25 mouse cellular contexts compared by ENCODE assay signal in the genomic region with DNA sequence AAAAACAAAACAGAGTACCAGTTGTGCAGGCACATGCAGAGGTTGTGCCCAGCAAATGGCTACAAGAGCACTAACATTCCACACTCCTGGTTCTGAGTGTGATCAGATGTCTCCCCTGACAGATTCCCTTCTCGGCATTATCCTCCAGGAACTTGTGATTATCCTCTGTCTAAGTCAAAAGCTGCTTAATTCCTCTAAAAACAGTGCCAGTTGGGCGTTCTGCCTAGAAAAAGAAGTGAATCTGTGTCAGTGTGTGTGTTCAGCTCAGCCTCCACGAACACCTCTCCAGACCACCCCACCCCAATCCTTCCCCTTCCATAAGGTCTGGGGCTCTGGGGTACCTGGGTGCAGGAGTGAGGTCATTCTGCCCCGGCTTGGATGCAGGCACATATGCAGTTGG.
"Had no signal": no experiment of that assay in that cellular context is flagged by ENCODE, and none has a peak within 500 bp of the region (broad histone marks: within the 10 kb centered on the region; RNA-seq: fewer than 3 reads in every experiment).

No protein-coding gene starts in this region.

- DNase-seq: gastrocnemius, postnatal 14 days; gastrocnemius, postnatal 36 days; heart, adult 11 months; heart, adult 2 months; heart, postnatal 14 days; heart, postnatal 36 days; kidney, adult 11 months; kidney, adult 2 months; kidney, adult 9 months; kidney, postnatal 14 days; kidney, postnatal 36 days; layer of hippocampus, adult 9-11 months; layer of hippocampus, postnatal 36 days; left cerebral cortex, postnatal 4 days had no signal

- H3K36me3 ChIP-seq: heart, embryonic 13.5 days; heart, embryonic 15.5 days; hindbrain, embryonic 13.5 days; hindbrain, embryonic 15.5 days; kidney, embryonic 15.5 days; limb, embryonic 13.5 days; limb, embryonic 15.5 days had no signal

- H3K27me3 ChIP-seq: hindbrain, embryonic 15.5 days; kidney, embryonic 15.5 days had no signal

- H3K4me2 ChIP-seq: heart, embryonic 11.5 days; heart, embryonic 13.5 days; heart, embryonic 15.5 days; hindbrain, embryonic 13.5 days; hindbrain, embryonic 15.5 days; kidney, embryonic 15.5 days; limb, embryonic 13.5 days; limb, embryonic 15.5 days had no signal

- ATAC-seq: hindbrain, postnatal 0 days; intestine, embryonic 16.5 days had no signal

- H3K27ac ChIP-seq: heart, adult 2 months; heart, embryonic 13.5 days; heart, embryonic 15.5 days; hindbrain, embryonic 13.5 days; hindbrain, embryonic 15.5 days; hindbrain, postnatal 0 days; kidney, embryonic 15.5 days; kidney, postnatal 0 days; limb, embryonic 13.5 days; limb, embryonic 15.5 days had no signal

- H3K4me3 ChIP-seq: heart, adult 2 months; heart, embryonic 13.5 days; heart, embryonic 15.5 days; hindbrain, embryonic 13.5 days; hindbrain, embryonic 15.5 days; kidney, embryonic 15.5 days; limb, embryonic 13.5 days; limb, embryonic 15.5 days had no signal

- H3K9me3 ChIP-seq: heart, embryonic 13.5 days; heart, embryonic 15.5 days; hindbrain, embryonic 13.5 days; hindbrain, embryonic 15.5 days; kidney, embryonic 15.5 days; limb, embryonic 15.5 days had no signal

- H3K9ac ChIP-seq: heart, embryonic 13.5 days; heart, embryonic 15.5 days; hindbrain, embryonic 13.5 days; hindbrain, embryonic 15.5 days; kidney, embryonic 15.5 days; limb, embryonic 13.5 days; limb, embryonic 15.5 days had no signal
